Mouse (Mus musculus): Measurements from ENCODE around the gene P3h4.

Gene P3h4

GRCm38 (mm10) chr11:100392958-100393357, 21.7 kb downstream of the P3h4 start:
- DNase-seq (ENCODE audit: low read depth, low spot score), result no peak

- DNase-seq (ENCODE audit: low read depth, low spot score), result no peak
Measured at GRCm38 (mm10) chr11:100391884-100392345, 22.7 kb downstream of the P3h4 start.

GRCm38 (mm10) chr11:100391081-100391883, 23.4 kb downstream of the P3h4 start:
- DNase-seq (ENCODE audit: low read depth, low spot score), result no peak

GRCm38 (mm10) chr11:100389931-100390445, 24.6 kb downstream of the P3h4 start:
- no peak for DNase-seq (ENCODE audit: low read depth, low spot score)

GRCm38 (mm10) chr11:100388588-100388987, 26.0 kb downstream of the P3h4 start:
- no peak for DNase-seq (ENCODE audit: low read depth, low spot score)

- no peak for DNase-seq (ENCODE audit: low read depth, low spot score)
Measured at GRCm38 (mm10) chr11:100387589-100388375, 26.9 kb downstream of the P3h4 start.

GRCm38 (mm10) chr11:100387111-100387510, 27.5 kb downstream of the P3h4 start:
- DNase-seq (ENCODE audit: low read depth, low spot score), result no peak

GRCm38 (mm10) chr11:100386586-100386985, 28.1 kb downstream of the P3h4 start:
- no peak for DNase-seq (ENCODE audit: low read depth, low spot score)

- DNase-seq (ENCODE audit: low read depth, low spot score), result no peak
Measured at GRCm38 (mm10) chr11:100385016-100385415, 29.6 kb downstream of the P3h4 start.

- DNase-seq (ENCODE audit: low read depth, low spot score), result no peak
Measured at GRCm38 (mm10) chr11:100382682-100383081, 32.0 kb downstream of the P3h4 start.

GRCm38 (mm10) chr11:100379311-100379710, 35.3 kb downstream of the P3h4 start:
- DNase-seq (ENCODE audit: low read depth, low spot score), result no peak

GRCm38 (mm10) chr11:100378446-100378845, 36.2 kb downstream of the P3h4 start:
- no peak for DNase-seq (ENCODE audit: low read depth, low spot score)

GRCm38 (mm10) chr11:100377989-100378388, 36.6 kb downstream of the P3h4 start:
- no peak for DNase-seq (ENCODE audit: low read depth, low spot score)

- no peak for DNase-seq (ENCODE audit: low read depth, low spot score)
Measured at GRCm38 (mm10) chr11:100376746-100377389, 37.8 kb downstream of the P3h4 start.

- no peak for DNase-seq (ENCODE audit: low read depth, low spot score)
Measured at GRCm38 (mm10) chr11:100376005-100376404, 38.6 kb downstream of the P3h4 start.

- no peak for DNase-seq (ENCODE audit: low read depth, low spot score)
Measured at GRCm38 (mm10) chr11:100375127-100375526, 39.5 kb downstream of the P3h4 start.

- DNase-seq (ENCODE audit: low read depth, low spot score), result no peak
Measured at GRCm38 (mm10) chr11:100371981-100372558, 42.6 kb downstream of the P3h4 start.

- DNase-seq (ENCODE audit: low read depth, low spot score), result no peak
Measured at GRCm38 (mm10) chr11:100369822-100370221, 44.8 kb downstream of the P3h4 start.

- no peak for DNase-seq (ENCODE audit: low read depth, low spot score)
Measured at GRCm38 (mm10) chr11:100369145-100369544, 45.5 kb downstream of the P3h4 start.

- no peak for DNase-seq (ENCODE audit: low read depth, low spot score)
Measured at GRCm38 (mm10) chr11:100362979-100363562, 51.6 kb downstream of the P3h4 start.
